Mouse (Mus musculus) liver, embryonic 14 days (tissue): ENCODE results near the gene Rala. TPM values are rescaled to one million over a fixed set of nuclear protein-coding genes. Genes with fewer than 3 reads are reported as not detected.

Experiments
- polyA plus RNA-seq: library from polyadenylated mRNA; depleted of rRNA; stranded (reverse); fragments of >200 nt; gene quantifications from 2 replicates; pipeline ENCODE4 v1.2.3, GENCODE M21; 2012; rRNA removed

Rala gene
- 7.6 and 8.8 TPM in 2 replicates for polyA plus RNA-seq

GRCm38 (mm10) chr13:17944078-17944917 lies at the start of gene Rala:
Gene Rala (minus strand): TSS chr13:17944239.

GRCm38 (mm10) chr13:17992697-17993514 lies 48.9 kb upstream of the Rala start, which contains the start of gene Yae1d1:
Gene Yae1d1 (minus strand): TSS chr13:17993349.

Other genes with a start within 250 kb of the Rala start
- 8.5 and 9.1 TPM in 2 replicates for gene Mplkip, start 249.0 kb downstream of the Rala start, polyA plus RNA-seq
- 1.1 and 1.7 TPM in 2 replicates for gene Sugct, start 248.7 kb downstream of the Rala start, polyA plus RNA-seq
- 8.3 and 10.0 TPM in 2 replicates for gene Cdk13, start 139.1 kb downstream of the Rala start, polyA plus RNA-seq
- gene Yae1d1, start 49.1 kb upstream of the Rala start, polyA plus RNA-seq = 10.2 and 10.9 TPM in 2 replicates